Mouse (Mus musculus): ENCODE data around the gene Pdxdc1. TPM values are rescaled to one million over a fixed set of nuclear protein-coding genes. Genes with fewer than 3 reads are reported as not detected.
"Not testable (repeated sequence)": the region's sequence is repeated elsewhere in the genome, so short reads cannot be mapped to it uniquely, and the experiment has no call there.

Pdxdc1 gene
- polyA plus RNA-seq (2017; shearing (Covaris generic)): 10 to 100 TPM; 18.9 to 20.4 TPM

GRCm38 (mm10) chr16:13902888-13903483, at the start of gene Pdxdc1, which contains the start of gene Mpv17l:
Gene Pdxdc1, minus strand, starts transcription at chr16:13903131.
Gene Mpv17l, plus strand, starts transcription at chr16:13903161.
- ATAC-seq: peak; percentile 75

GRCm38 (mm10) chr16:13951245-13951644, 48.3 kb upstream of the Pdxdc1 start:
- ATAC-seq: no peak

GRCm38 (mm10) chr16:13946306-13946705, 43.4 kb upstream of the Pdxdc1 start:
- ATAC-seq: no peak

GRCm38 (mm10) chr16:13945153-13945552, 42.2 kb upstream of the Pdxdc1 start:
- no peak for ATAC-seq

- ATAC-seq: no peak
These were observed 41.8 kb upstream of the Pdxdc1 start for GRCm38 (mm10) chr16:13944752-13945151.

- ATAC-seq: no peak
These were observed 41.2 kb upstream of the Pdxdc1 start for GRCm38 (mm10) chr16:13944178-13944577.

GRCm38 (mm10) chr16:13940847-13941395, 38.0 kb upstream of the Pdxdc1 start:
- ATAC-seq: no peak

GRCm38 (mm10) chr16:13940139-13940846, 37.4 kb upstream of the Pdxdc1 start:
- ATAC-seq: no peak

- ATAC-seq: no peak
These were observed 24.6 kb upstream of the Pdxdc1 start for GRCm38 (mm10) chr16:13927456-13928075.

GRCm38 (mm10) chr16:13922966-13923365, 20.0 kb upstream of the Pdxdc1 start:
- not testable (repeated sequence) for ATAC-seq

- not testable (repeated sequence) for ATAC-seq
These were observed 19.6 kb upstream of the Pdxdc1 start for GRCm38 (mm10) chr16:13922499-13922898.

- ATAC-seq: no peak
These were observed 18.9 kb upstream of the Pdxdc1 start for GRCm38 (mm10) chr16:13921781-13922180.

- ATAC-seq: no peak
These were observed 18.1 kb upstream of the Pdxdc1 start for GRCm38 (mm10) chr16:13921063-13921462.

- no peak for ATAC-seq
These were observed 17.2 kb upstream of the Pdxdc1 start for GRCm38 (mm10) chr16:13920093-13920492.

- ATAC-seq: no peak
These were observed 4.4 kb upstream of the Pdxdc1 start for GRCm38 (mm10) chr16:13907297-13907696.

GRCm38 (mm10) chr16:13903488-13903887, 557 bp upstream of the Pdxdc1 start:
- ATAC-seq: peak; percentile 47

GRCm38 (mm10) chr16:13902397-13902831, 517 bp downstream of the Pdxdc1 start:
- peak; percentile 30 for ATAC-seq

GRCm38 (mm10) chr16:13898981-13899380, 4.0 kb downstream of the Pdxdc1 start:
- ATAC-seq: no peak

- ATAC-seq: no peak
These were observed 6.6 kb downstream of the Pdxdc1 start for GRCm38 (mm10) chr16:13896357-13896756.

GRCm38 (mm10) chr16:13895740-13896139, 7.2 kb downstream of the Pdxdc1 start:
- no peak for ATAC-seq

GRCm38 (mm10) chr16:13894097-13894496, 8.8 kb downstream of the Pdxdc1 start:
- ATAC-seq: no peak

GRCm38 (mm10) chr16:13892850-13893249, 10.1 kb downstream of the Pdxdc1 start:
- no peak for ATAC-seq

- no peak for ATAC-seq
These were observed 12.5 kb downstream of the Pdxdc1 start for GRCm38 (mm10) chr16:13890449-13890848.

Data from activated CD4-positive, CD25-positive, alpha-beta regulatory T cell, adult 4 months (primary cell).